Mouse (Mus musculus) embryo, embryonic 10.5 days (tissue): ENCODE data around the gene Zfp787.
"Not testable (repeated sequence)": the region's sequence is repeated elsewhere in the genome, so short reads cannot be mapped to it uniquely, and the experiment has no call there.

Experiments
- DNase-seq: peaks from one replicate; pipeline ENCODE4 v3.0.0-alpha.2; 2015; ENCODE audit warnings: low spot score

Gene Zfp787

DNA sequence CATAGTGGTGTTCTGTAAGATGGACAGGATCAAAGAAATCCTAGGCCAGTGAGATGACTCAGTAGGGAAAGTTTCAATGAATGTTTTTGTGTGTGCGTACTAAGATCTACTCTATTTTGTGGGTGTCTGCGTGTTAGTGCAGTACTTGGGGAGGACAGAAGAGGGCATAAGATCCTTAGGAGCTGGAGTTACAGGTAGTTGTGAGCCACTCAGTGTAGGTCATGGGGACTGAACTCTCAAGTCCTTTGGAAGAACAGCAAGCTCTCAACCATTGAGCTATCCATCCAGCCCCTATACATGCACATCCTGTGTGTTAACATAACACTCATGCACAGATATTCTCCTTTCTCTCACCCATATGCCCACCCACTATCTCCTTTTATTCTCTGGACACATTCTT lies 35.7 kb downstream of the Zfp787 start:
- DNase-seq, result not testable (repeated sequence)

DNA sequence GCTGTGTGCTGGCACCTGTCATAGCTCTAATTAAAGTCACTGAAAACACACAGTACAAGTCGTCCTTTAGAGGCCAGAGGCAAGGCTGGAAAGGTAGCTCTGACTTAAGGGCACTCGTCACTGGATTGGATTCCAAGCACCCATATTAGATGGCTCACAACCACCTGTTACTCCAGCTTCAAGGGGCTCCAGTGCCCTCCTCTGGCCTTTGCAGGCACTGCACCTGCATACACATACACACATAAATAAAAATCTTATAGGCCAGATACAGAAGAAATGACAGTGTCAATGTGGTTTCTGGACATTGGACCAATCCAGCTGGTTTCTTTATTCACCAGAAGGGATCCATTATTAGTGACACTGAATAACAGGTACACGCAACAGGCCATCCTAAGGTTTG lies 36.3 kb downstream of the Zfp787 start:
- no peak for DNase-seq
